27 mouse cellular contexts compared by ENCODE assay signal in genomic region chr6:142191962-142192361, GRCm38 (mm10). TPM values are rescaled to one million over a fixed set of nuclear protein-coding genes. Genes with fewer than 3 reads are reported as not detected.
DNase-seq lines count a peak whose midpoint lies in the region; ATAC-seq and TF ChIP-seq lines count a peak whose summit lies in the region.
"Had no signal": no experiment of that assay in that cellular context is flagged by ENCODE, and none has a peak within 500 bp of the region (broad histone marks: within the 10 kb centered on the region; RNA-seq: fewer than 3 reads in every experiment).

No protein-coding gene starts in this region.

- DNase-seq in adrenal gland, adult 2 months, result peak; percentile 5
- DNase-seq in adrenal gland, postnatal 25 days, result no peak
- peak; percentile 62 for DNase-seq in kidney, adult 2 months
- no peak for DNase-seq in kidney, postnatal 4 days
- DNase-seq in 3T3-L1 (ENCODE audit: low read depth, low spot score), result peak; percentile 40
- DNase-seq in yolk sac, embryonic 10.5 days (ENCODE audit: low spot score), result peak; percentile 42
- DNase-seq: adrenal gland, postnatal 14 days; cerebellum, adult 18-20 months; cerebellum, adult 9-11 months; cerebellum, postnatal 36 days; gastrocnemius, postnatal 36 days; heart, adult 18-20 months; heart, postnatal 10 days had no signal

- H3K27me3 ChIP-seq in kidney, adult 2 months (replicated peaks; ENCODE audit: control insufficient read depth, insufficient read depth, low read length), result no peaks in the 10 kb centered on the region
- H3K27me3 ChIP-seq: CH12.LX; embryonic facial prominence, embryonic 15.5 days; forebrain, embryonic 15.5 days; hindbrain, embryonic 13.5 days had no signal

- no peak overlapping the region for H3K4me3 ChIP-seq in kidney, adult 2 months (ENCODE audit: insufficient read depth, low read depth, low read length)
- H3K4me3 ChIP-seq: embryonic facial prominence, embryonic 15.5 days; erythroblast, embryonic 14.5 days; forebrain, embryonic 15.5 days; heart, embryonic 10.5 days; hindbrain, embryonic 13.5 days had no signal

- peak overlapping the region; percentile 59; the same call in 1 of the 2 replicates for H3K27ac ChIP-seq in kidney, adult 2 months (ENCODE audit: insufficient read depth, low read depth, low read length)
- H3K27ac ChIP-seq: embryonic facial prominence, embryonic 15.5 days; forebrain, embryonic 15.5 days; heart, embryonic 10.5 days; hindbrain, embryonic 13.5 days; hindbrain, postnatal 0 days had no signal

- TF ChIP-seq CTCF in kidney, adult 2 months (conservative IDR thresholded peaks at IDR 0.05; ENCODE audit: insufficient read depth, insufficient read length, low read depth, low read length), result no peak

- no peak for ATAC-seq in megakaryocyte, adult 5-6 weeks (ENCODE audit: poor library complexity, severe bottlenecking)
- ATAC-seq: forebrain, embryonic 15.5 days; hindbrain, postnatal 0 days had no signal

- peaks cover 4% of the 10 kb centered on the region; the same call in 1 of the 2 replicates for H3K4me1 ChIP-seq in kidney, adult 2 months (ENCODE audit: control insufficient read depth, insufficient read depth, low read length)
- H3K4me1 ChIP-seq: embryonic facial prominence, embryonic 15.5 days; forebrain, embryonic 15.5 days; heart, embryonic 10.5 days; hindbrain, embryonic 13.5 days had no signal

- WGBS in kidney, adult 2 months, result 51% methylated on average over 1 of the region's 1 CpGs

- no peak for TF ChIP-seq POLR2A in kidney, adult 2 months (IDR thresholded peaks at IDR 0.05; ENCODE audit: low read depth, low read length)

- H3K36me3 ChIP-seq in kidney, adult 2 months (ENCODE audit: control insufficient read depth, insufficient read depth, low read length), result no peaks in the 10 kb centered on the region
- H3K36me3 ChIP-seq: embryonic facial prominence, embryonic 15.5 days; forebrain, embryonic 15.5 days; heart, embryonic 10.5 days; hindbrain, embryonic 13.5 days had no signal

RNA-seq across cellular contexts. Expression of gene Slco1a6, which starts 16.4 kb away (rescaled TPM):
- total RNA-seq in adrenal gland, adult 2 months (2021), result not detected
- polyA plus RNA-seq in adrenal gland, adult 2 months (2012; rRNA removed), result not detected in 2 replicates
- not detected in 2 replicates for total RNA-seq in adrenal gland, postnatal 25 days (2021)
- 41.4 and 41.9 TPM in 2 replicates for polyA plus RNA-seq in kidney, adult 2 months (2012; rRNA removed)
- not detected in 2 replicates for total RNA-seq in megakaryocyte, adult 5-6 weeks (2015)
- not detected in 2 replicates for total RNA-seq in megakaryocyte, adult 5-6 weeks (2017)
- total RNA-seq: adrenal gland, postnatal 14 days; CH12.LX; gastrocnemius, adult 8-10 months; gastrocnemius, postnatal 36 days; heart, adult 18-20 months; hematopoietic stem cell, adult 5-6 weeks; hindbrain, postnatal 0 days had no signal
- polyA plus RNA-seq: C2C12; embryonic facial prominence, embryonic 15.5 days; erythroblast, embryonic 14.5 days; forebrain, embryonic 11.5 days; forebrain, embryonic 15.5 days; heart, embryonic 10.5 days; heart, embryonic 14.5 days; hindbrain, postnatal 0 days; intestine, embryonic 14.5 days had no signal

Comparison
In these comparisons a context has a peak if more than half of its experiments do, and no peak if none do; other contexts are left out.
1. DNase-seq: peak in adrenal gland, adult 2 months (single experiment), kidney, adult 2 months (single experiment), 3T3-L1 (single experiment) and yolk sac, embryonic 10.5 days (single experiment); none in adrenal gland, postnatal 25 days (single experiment) and kidney, postnatal 4 days (0 of 2).